Mouse (Mus musculus): Measurements from ENCODE around the gene B4gat1. TPM values are rescaled to one million over a fixed set of nuclear protein-coding genes. Genes with fewer than 3 reads are reported as not detected.

B4gat1 gene
- polyA plus RNA-seq, 1 experiment from 2014 or later: 35.2 TPM

- peak overlapping the region; percentile 78; the same call in 1 of the 2 replicates for H3K27ac ChIP-seq (ENCODE audit: low read depth, low read length)
- DNase-seq (ENCODE audit: low spot score): no peak
- H3K27me3 ChIP-seq (ENCODE audit: control insufficient read depth, insufficient read depth, low read length): no peaks in the 10 kb centered on the region
- ATAC-seq (replicated peaks; ENCODE audit: low FRiP score): peak; percentile 28
- H3K4me3 ChIP-seq (ENCODE audit: low read depth, low read length): peak overlapping the region; percentile 76
- 12% methylated on average over 41 of the region's 41 CpGs for WGBS
- peak overlapping the region; percentile 99 for H3K4me2 ChIP-seq (ENCODE audit: low read depth, low read length, severe bottlenecking)
- H3K36me3 ChIP-seq (ENCODE audit: control insufficient read depth, insufficient read depth, low read length): no peaks in the 10 kb centered on the region; the same call in 1 of the 2 replicates
- H3K4me1 ChIP-seq (replicated peaks; ENCODE audit: control insufficient read depth, insufficient read depth, low read length): peaks cover 16% of the 10 kb centered on the region; the same call in 1 of the 2 replicates
- H3K9ac ChIP-seq (ENCODE audit: low read length): peak overlapping the region; percentile 89
- no peaks in the 10 kb centered on the region for H3K9me3 ChIP-seq (ENCODE audit: control insufficient read depth, low read length)
Observed at GRCm38 (mm10) chr19:5039301-5040114, 882 bp downstream of the B4gat1 start.

GRCm38 (mm10) chr19:5040862-5041523 is 2.4 kb downstream of the B4gat1 start, which contains the start of gene Brms1:
TSS of gene Brms1 (plus strand) at chr19:5041354.
- Histone ChIP-seq H3K27ac (ENCODE audit: low read depth, low read length) (peak within 1 kb of the TSS; percentile 37; the same call in 1 of the 2 replicates), H3K4me2 (ENCODE audit: low read depth, low read length, severe bottlenecking) (peak within 1 kb of the TSS; percentile 99), H3K27me3 (ENCODE audit: control insufficient read depth, insufficient read depth, low read length) (no peaks in the 10 kb centered on the region), H3K9me3 (ENCODE audit: control insufficient read depth, low read length) (no peaks in the 10 kb centered on the region), H3K36me3 (ENCODE audit: control insufficient read depth, insufficient read depth, low read length) (no peaks in the 10 kb centered on the region; the same call in 1 of the 2 replicates), H3K9ac (ENCODE audit: low read length) (peak within 1 kb of the TSS; percentile 65), H3K4me1 (replicated peaks; ENCODE audit: control insufficient read depth, insufficient read depth, low read length) (peaks cover 16% of the 10 kb centered on the region; the same call in 1 of the 2 replicates), H3K4me3 (ENCODE audit: low read depth, low read length) (peak within 1 kb of the TSS; percentile 65)
- 9% methylated on average over 40 of the region's 40 CpGs for WGBS
- DNase-seq (ENCODE audit: low spot score) (peak; percentile 96), ATAC-seq (replicated peaks; ENCODE audit: low FRiP score) (peak; percentile 77)

- peak overlapping the region; percentile 65 for H3K9ac ChIP-seq (ENCODE audit: low read length)
- H3K36me3 ChIP-seq (ENCODE audit: control insufficient read depth, insufficient read depth, low read length): no peaks in the 10 kb centered on the region; the same call in 1 of the 2 replicates
- no peaks in the 10 kb centered on the region for H3K27me3 ChIP-seq (ENCODE audit: control insufficient read depth, insufficient read depth, low read length)
- DNase-seq (ENCODE audit: low spot score): no peak
- peak overlapping the region; percentile 99 for H3K4me2 ChIP-seq (ENCODE audit: low read depth, low read length, severe bottlenecking)
- peak overlapping the region; percentile 65 for H3K4me3 ChIP-seq (ENCODE audit: low read depth, low read length)
- H3K4me1 ChIP-seq (replicated peaks; ENCODE audit: control insufficient read depth, insufficient read depth, low read length): peaks cover 16% of the 10 kb centered on the region; the same call in 1 of the 2 replicates
- no peaks in the 10 kb centered on the region for H3K9me3 ChIP-seq (ENCODE audit: control insufficient read depth, low read length)
- H3K27ac ChIP-seq (ENCODE audit: low read depth, low read length): no peak overlapping the region
- 0 out of 2 replicates have a peak, but pooled peaks have one; percentile 1 for ATAC-seq (replicated peaks; ENCODE audit: low FRiP score)
- 2% methylated on average over 16 of the region's 16 CpGs for WGBS
Observed at GRCm38 (mm10) chr19:5041588-5041987, 3.0 kb downstream of the B4gat1 start.

- ATAC-seq (replicated peaks; ENCODE audit: low FRiP score): no peak
- Histone ChIP-seq H3K4me2 (ENCODE audit: low read depth, low read length, severe bottlenecking) (no peak overlapping the region), H3K36me3 (ENCODE audit: control insufficient read depth, insufficient read depth, low read length) (no peaks in the 10 kb centered on the region; the same call in 1 of the 2 replicates), H3K27me3 (ENCODE audit: control insufficient read depth, insufficient read depth, low read length) (no peaks in the 10 kb centered on the region; the same call in 1 of the 2 replicates), H3K4me1 (replicated peaks; ENCODE audit: control insufficient read depth, insufficient read depth, low read length) (peaks cover 13% of the 10 kb centered on the region), H3K9ac (ENCODE audit: low read length) (no peak overlapping the region), H3K27ac (ENCODE audit: low read depth, low read length) (no peak overlapping the region), H3K9me3 (ENCODE audit: control insufficient read depth, low read length) (no peaks in the 10 kb centered on the region), H3K4me3 (ENCODE audit: low read depth, low read length) (no peak overlapping the region)
- DNase-seq (ENCODE audit: low spot score): no peak
- WGBS: 83% methylated on average over 4 of the region's 4 CpGs
Observed at GRCm38 (mm10) chr19:5045531-5045930, 6.9 kb downstream of the B4gat1 start.

- Histone ChIP-seq H3K4me1 (replicated peaks; ENCODE audit: control insufficient read depth, insufficient read depth, low read length) (peaks cover 11% of the 10 kb centered on the region), H3K4me2 (ENCODE audit: low read depth, low read length, severe bottlenecking) (no peak overlapping the region), H3K27me3 (ENCODE audit: control insufficient read depth, insufficient read depth, low read length) (peaks cover 23% of the 10 kb centered on the region), H3K9me3 (ENCODE audit: control insufficient read depth, low read length) (no peaks in the 10 kb centered on the region), H3K9ac (ENCODE audit: low read length) (no peak overlapping the region), H3K36me3 (ENCODE audit: control insufficient read depth, insufficient read depth, low read length) (no peaks in the 10 kb centered on the region; the same call in 1 of the 2 replicates), H3K4me3 (ENCODE audit: low read depth, low read length) (no peak overlapping the region), H3K27ac (ENCODE audit: low read depth, low read length) (no peak overlapping the region)
- 83% methylated on average over 14 of the region's 14 CpGs for WGBS
- DNase-seq (ENCODE audit: low spot score) (no peak), ATAC-seq (replicated peaks; ENCODE audit: low FRiP score) (no peak)
Observed at GRCm38 (mm10) chr19:5048138-5049056, 9.8 kb downstream of the B4gat1 start.

GRCm38 (mm10) chr19:5049325-5049724 is 10.7 kb downstream of the B4gat1 start:
- peaks cover 23% of the 10 kb centered on the region for H3K27me3 ChIP-seq (ENCODE audit: control insufficient read depth, insufficient read depth, low read length)

GRCm38 (mm10) chr19:5050047-5050905 is 11.7 kb downstream of the B4gat1 start, which contains the start of gene Rin1:
TSS of gene Rin1 (plus strand) at chr19:5050481.
- ATAC-seq (replicated peaks; ENCODE audit: low FRiP score) (0 out of 2 replicates have a peak, but pooled peaks have one; percentile 39), DNase-seq (ENCODE audit: low spot score) (peak; percentile 75)
- peaks cover 11% of the 10 kb centered on the region for H3K4me1 ChIP-seq (replicated peaks; ENCODE audit: control insufficient read depth, insufficient read depth, low read length)
- no peak within 1 kb of the TSS for H3K27ac ChIP-seq (ENCODE audit: low read depth, low read length)
- H3K27me3 ChIP-seq (ENCODE audit: control insufficient read depth, insufficient read depth, low read length): peaks cover 23% of the 10 kb centered on the region
- H3K9me3 ChIP-seq (ENCODE audit: control insufficient read depth, low read length): no peaks in the 10 kb centered on the region
- WGBS: 16% methylated on average over 14 of the region's 14 CpGs
- H3K9ac ChIP-seq (ENCODE audit: low read length): no peak within 1 kb of the TSS
- no peak within 1 kb of the TSS for H3K4me3 ChIP-seq (ENCODE audit: low read depth, low read length)
- H3K36me3 ChIP-seq (ENCODE audit: control insufficient read depth, insufficient read depth, low read length): no peaks in the 10 kb centered on the region; the same call in 1 of the 2 replicates
- no peak within 1 kb of the TSS; the same call in 1 of the 2 replicates for H3K4me2 ChIP-seq (ENCODE audit: low read depth, low read length, severe bottlenecking)

More at GRCm38 (mm10) chr19:5049325-5049724, 10.7 kb downstream of the B4gat1 start:
- Histone ChIP-seq H3K9me3 (ENCODE audit: control insufficient read depth, low read length) (no peaks in the 10 kb centered on the region), H3K27ac (ENCODE audit: low read depth, low read length) (no peak overlapping the region), H3K36me3 (ENCODE audit: control insufficient read depth, insufficient read depth, low read length) (no peaks in the 10 kb centered on the region; the same call in 1 of the 2 replicates), H3K4me3 (ENCODE audit: low read depth, low read length) (no peak overlapping the region), H3K4me2 (ENCODE audit: low read depth, low read length, severe bottlenecking) (no peak overlapping the region), H3K4me1 (replicated peaks; ENCODE audit: control insufficient read depth, insufficient read depth, low read length) (peaks cover 11% of the 10 kb centered on the region), H3K9ac (ENCODE audit: low read length) (no peak overlapping the region)
- DNase-seq (ENCODE audit: low spot score): no peak
- ATAC-seq (replicated peaks; ENCODE audit: low FRiP score): no peak
- WGBS: 69% methylated on average over 6 of the region's 6 CpGs
